24 mouse cellular contexts compared by ENCODE assay signal in the genomic region with DNA sequence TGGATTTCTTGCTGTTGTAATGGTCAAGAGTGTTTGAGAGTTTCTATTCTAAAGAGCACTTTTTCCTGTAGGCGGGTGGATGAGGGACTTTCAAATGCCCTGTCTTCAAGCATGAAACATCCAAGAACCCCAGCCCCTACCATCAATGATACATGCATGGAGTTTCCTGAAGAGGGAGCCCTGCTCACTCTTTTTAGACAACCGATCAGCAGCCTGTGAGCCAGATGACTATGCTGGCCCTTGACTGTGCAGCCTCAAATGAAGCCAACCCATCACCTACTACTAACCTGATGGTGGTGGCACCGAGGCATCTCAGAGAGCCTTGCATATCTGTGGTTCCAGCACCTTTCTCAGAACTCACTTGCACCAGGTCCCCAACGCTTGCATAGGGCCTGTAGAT. TPM values are rescaled to one million over a fixed set of nuclear protein-coding genes. Genes with fewer than 3 reads are reported as not detected.
DNase-seq lines count a peak whose midpoint lies in the region; TF ChIP-seq lines count a peak whose summit lies in the region.
"Had no signal": no experiment of that assay in that cellular context is flagged by ENCODE, and none has a peak within 500 bp of the region (broad histone marks: within the 10 kb centered on the region; RNA-seq: fewer than 3 reads in every experiment).

No protein-coding gene starts in this region.

- TF ChIP-seq CTCF in CH12.LX (conservative IDR thresholded peaks at IDR 0.05 in 1 of 2, IDR thresholded peaks at IDR 0.05 in 1 of 2; ENCODE audit: low read depth in 2 of 2, low read length in 2 of 2) = peak in 1 of 2 experiments; percentile 72; a peak in 2 of 4 replicates

- no peak for TF ChIP-seq EP300 in CH12.LX (IDR thresholded peaks at IDR 0.05; ENCODE audit: low read length)

- no peak overlapping the region for H3K27ac ChIP-seq in CH12.LX (ENCODE audit: insufficient read depth, low read depth)
- H3K27ac ChIP-seq: forebrain, embryonic 10.5 days; heart, embryonic 13.5 days; hindbrain, embryonic 12.5 days; kidney, postnatal 0 days; limb, embryonic 15.5 days; liver, embryonic 15.5 days; midbrain, embryonic 10.5 days; neural tube, embryonic 15.5 days had no signal

- DNase-seq in cerebellum, postnatal 25 days = peak; percentile 31 to 45
- no peak for DNase-seq in cerebellum, adult 9-10 months
- DNase-seq in 416B (ENCODE audit: low read depth) (peak; percentile 45), CH12.LX (ENCODE audit: extremely low read depth) (peak; percentile 51), R1 (ENCODE audit: low read depth, low spot score) (peak; percentile 38)
- no peak for DNase-seq in urinary bladder, adult 2 months (ENCODE audit: low spot score)
- no peak for DNase-seq in spleen, postnatal 4 days (ENCODE audit: low spot score in 2 of 2)
- DNase-seq: adrenal gland, postnatal 14 days; gastrocnemius, postnatal 14 days; heart, adult 18-20 months; heart, postnatal 14 days; kidney, adult 11 months; left cerebral cortex, postnatal 4 days; thymus, postnatal 25 days had no signal

- no peaks in the 10 kb centered on the region for H3K9me3 ChIP-seq in CH12.LX (replicated peaks; ENCODE audit: low read length)
- H3K9me3 ChIP-seq: forebrain, embryonic 10.5 days; heart, embryonic 13.5 days; hindbrain, embryonic 12.5 days; limb, embryonic 15.5 days; liver, embryonic 15.5 days; midbrain, embryonic 10.5 days; neural tube, embryonic 15.5 days had no signal

- H3K79me2 ChIP-seq in CH12.LX (replicated peaks; ENCODE audit: control insufficient read depth, extremely low read depth, insufficient read depth, poor library complexity, severe bottlenecking) = no peaks in the 10 kb centered on the region

- in situ Hi-C loops in CH12.LX (cut with MboI; ENCODE audit: low pct_ligation_motif_present, low pct_unique_long_range_greater_than_20kb, low sequenced_read_pairs) = no loop called here

- no peak overlapping the region for H3K4me2 ChIP-seq in CH12.LX (ENCODE audit: insufficient read depth, low read depth, poor library complexity, severe bottlenecking)
- H3K4me2 ChIP-seq: heart, embryonic 13.5 days; hindbrain, embryonic 12.5 days; limb, embryonic 15.5 days; liver, embryonic 15.5 days; neural tube, embryonic 15.5 days had no signal

- peaks cover 16 to 53% of the 10 kb centered on the region in 2 experiments for H3K4me1 ChIP-seq in CH12.LX (ENCODE audit: control insufficient read depth in 1 of 2, insufficient read depth in 2 of 2)
- H3K4me1 ChIP-seq: liver, embryonic 15.5 days had no signal

- no peak for TF ChIP-seq POLR2A in CH12.LX (IDR thresholded peaks at IDR 0.05; ENCODE audit: low read depth, low read length)

- TF ChIP-seq RAD21 in CH12.LX (IDR thresholded peaks at IDR 0.05; ENCODE audit: low read depth, low read length) = peak; percentile 70

- dilution Hi-C loops in CH12.LX (cut with MboI; ENCODE audit: extremely low pct_ligation_motif_present, extremely low pct_unique_long_range_greater_than_20kb, low sequenced_read_pairs) = no loop called here

- H3K36me3 ChIP-seq in CH12.LX (replicated peaks in 1 of 2; ENCODE audit: control insufficient read depth in 1 of 2, insufficient read depth in 1 of 2, low read length in 1 of 2) = no peaks in the 10 kb centered on the region
- H3K36me3 ChIP-seq: forebrain, embryonic 10.5 days; heart, embryonic 13.5 days; hindbrain, embryonic 12.5 days; limb, embryonic 15.5 days; liver, embryonic 15.5 days; midbrain, embryonic 10.5 days; neural tube, embryonic 15.5 days had no signal

- no peak overlapping the region for H3K9ac ChIP-seq in CH12.LX (ENCODE audit: insufficient read depth, low read depth)
- H3K9ac ChIP-seq: heart, embryonic 13.5 days; hindbrain, embryonic 12.5 days; limb, embryonic 15.5 days; liver, embryonic 15.5 days; neural tube, embryonic 15.5 days had no signal

- H3K27me3 ChIP-seq in CH12.LX (replicated peaks) = peaks cover 2% of the 10 kb centered on the region

- H3K4me3 ChIP-seq in CH12.LX (replicated peaks in 1 of 3; ENCODE audit: low read depth in 2 of 3, low read length in 2 of 3, poor library complexity in 1 of 3) = no peak overlapping the region
- H3K4me3 ChIP-seq: forebrain, embryonic 10.5 days; heart, embryonic 13.5 days; hindbrain, embryonic 12.5 days; limb, embryonic 15.5 days; liver, embryonic 15.5 days; midbrain, embryonic 10.5 days; neural tube, embryonic 15.5 days had no signal

TF ChIP-seq in CH12.LX, 34 proteins besides CTCF, POLR2A, EP300 and RAD21:
- TF ChIP-seq ELF1 (IDR thresholded peaks at IDR 0.05; ENCODE audit: low read depth, low read length) (no peak), KAT2A (IDR thresholded peaks at IDR 0.05; ENCODE audit: insufficient replicate concordance, low read length) (no peak), SMC3 (IDR thresholded peaks at IDR 0.05; ENCODE audit: low read depth, low read length) (peak; percentile 57)

RNA-seq across cellular contexts. Expression of gene Tbata, which starts 0.7 kb away (rescaled TPM):
- total RNA-seq in CH12.LX (2012; rRNA removed) (0.17 TPM in 1 of 2 replicates, not detected in the other), CH12.LX (2014; rRNA removed) (not detected in 2 replicates)
- 0.73 TPM in 1 of 2 replicates, not detected in the other for polyA plus RNA-seq in CH12.LX (2012; ENCODE audit: insufficient read length, low read depth)
- polyA plus RNA-seq in urinary bladder, adult 2 months (2012; rRNA removed) = 0.58 and 0.91 TPM in 2 replicates
- total RNA-seq: adrenal gland, postnatal 14 days; gastrocnemius, postnatal 14 days; heart, adult 18-20 months; MEL had no signal
- polyA plus RNA-seq: embryonic facial prominence, embryonic 11.5 days; forebrain, embryonic 10.5 days; heart, embryonic 13.5 days; liver, embryonic 15.5 days; midbrain, embryonic 10.5 days; neural tube, embryonic 15.5 days had no signal

RNA-seq across cellular contexts. Expression of gene Sgpl1, which starts 25.0 kb away (rescaled TPM):
- total RNA-seq in CH12.LX (2012; rRNA removed) = 40.6 and 48.3 TPM in 2 replicates
- total RNA-seq in CH12.LX (2014; rRNA removed) = 52.1 and 56.6 TPM in 2 replicates
- 55.4 and 57.2 TPM in 2 replicates for polyA plus RNA-seq in CH12.LX (2012; ENCODE audit: insufficient read length, low read depth)
- polyA plus RNA-seq in urinary bladder, adult 2 months (2012; rRNA removed) = 197 and 200 TPM in 2 replicates

Comparison
In these comparisons a context has a peak if more than half of its experiments do, and no peak if none do; other contexts are left out.
1. DNase-seq: peak in cerebellum, postnatal 25 days (2 of 2), 416B (single experiment), CH12.LX (single experiment) and R1 (single experiment); none in cerebellum, adult 9-10 months (single experiment), urinary bladder, adult 2 months (single experiment) and spleen, postnatal 4 days (0 of 2).